Mouse (Mus musculus) cerebellum, adult 11-12 months (tissue): Measurements from ENCODE around the gene Marcksl1.

Experiments
- DNase-seq: peaks from one replicate; pipeline ENCODE4 v3.0.0; 2022

Gene Marcksl1

DNA sequence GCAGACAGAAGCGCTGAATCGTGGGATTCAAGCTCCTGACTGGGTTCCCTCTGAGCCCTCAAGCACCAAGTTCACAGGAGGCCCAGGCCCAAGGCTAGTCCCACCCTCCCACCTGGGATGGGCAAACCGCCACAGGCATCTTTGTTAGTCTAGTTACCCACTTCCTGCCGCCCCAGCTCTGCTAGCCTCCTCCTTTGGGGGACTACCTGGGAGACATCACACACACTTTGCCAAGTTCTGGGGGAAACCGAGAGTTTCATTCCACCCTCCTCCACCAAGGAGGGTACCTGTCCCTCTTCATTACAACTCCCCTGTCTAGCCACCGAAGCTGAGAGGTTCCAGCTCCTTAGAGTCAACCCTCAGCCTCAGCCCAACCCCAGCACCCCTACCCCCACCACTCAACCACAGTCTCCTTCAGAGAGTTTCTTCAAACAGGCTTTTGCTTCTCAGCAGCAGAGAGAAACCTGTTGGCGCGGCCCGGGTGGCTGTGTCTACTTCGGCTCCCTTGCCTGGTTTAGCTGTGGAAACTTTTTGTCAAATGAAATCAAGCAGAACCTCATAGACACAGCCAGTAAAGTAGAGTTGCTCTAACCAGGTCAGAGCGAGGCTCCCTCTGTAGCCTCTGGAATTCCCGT lies 45.1 kb downstream of the Marcksl1 start:
- no peak for DNase-seq

DNA sequence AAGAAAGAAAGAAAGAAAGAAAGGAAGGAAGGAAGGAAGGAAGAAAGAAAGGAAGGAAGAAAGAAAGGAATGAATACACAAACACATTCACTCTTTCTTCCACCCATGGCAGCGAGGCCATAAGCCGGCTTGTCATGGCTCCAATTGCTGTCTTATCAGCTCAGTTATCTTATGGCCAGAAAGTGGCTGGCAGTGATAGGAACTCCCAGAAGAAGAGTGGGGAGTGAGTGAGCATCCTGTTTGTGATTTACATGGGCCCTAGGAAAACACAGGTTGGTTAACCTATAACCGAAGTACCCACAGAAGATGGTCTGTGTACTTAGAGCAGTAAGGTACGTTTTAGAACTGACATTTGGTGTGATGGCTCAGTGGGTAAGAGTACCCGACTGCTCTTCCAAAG lies 47.8 kb downstream of the Marcksl1 start:
- DNase-seq = no peak

DNA sequence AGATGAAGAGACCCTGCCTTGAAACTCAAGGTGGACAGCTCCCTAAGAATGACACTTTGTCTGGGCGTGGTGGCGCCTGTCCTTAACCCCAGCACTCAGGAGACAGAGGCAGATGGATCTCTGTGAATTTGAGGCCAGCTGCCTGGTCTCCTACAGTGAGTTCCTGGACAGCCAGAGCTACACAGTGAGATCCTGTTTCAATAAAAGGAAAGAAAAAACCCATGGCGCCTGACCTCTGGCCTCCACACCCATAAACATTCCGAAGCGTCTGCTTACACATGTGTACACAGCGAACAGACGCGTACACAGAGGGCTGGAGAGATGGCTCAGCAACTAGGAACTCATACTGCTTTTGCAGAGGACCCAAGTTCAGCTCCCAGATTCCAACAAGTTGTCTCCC lies 50.3 kb downstream of the Marcksl1 start:
- no peak for DNase-seq

DNA sequence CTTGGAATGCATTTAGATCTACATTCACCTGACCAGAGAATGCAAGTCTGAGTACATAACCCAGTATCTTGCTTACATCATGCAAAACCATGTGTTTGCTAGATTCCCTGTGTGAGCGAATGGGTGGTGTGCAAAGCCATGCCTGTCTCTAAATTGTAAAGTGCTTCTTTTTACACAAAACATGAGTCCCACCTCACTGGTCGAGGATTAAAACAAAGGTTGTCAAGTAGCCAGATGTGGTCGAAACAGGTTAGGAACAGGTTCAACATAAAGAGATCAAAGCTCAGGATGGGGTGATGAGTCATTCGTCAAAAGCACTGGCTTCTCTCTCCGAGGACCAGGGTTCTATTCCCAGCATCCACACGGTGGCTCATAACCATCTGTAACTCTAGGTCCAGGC lies 51.8 kb downstream of the Marcksl1 start:
- no peak for DNase-seq
